Mouse (Mus musculus) right cerebral cortex, postnatal 25 days (tissue): ENCODE measurements around the gene Hsd3b2.
"Not testable (repeated sequence)": the region's sequence is repeated elsewhere in the genome, so short reads cannot be mapped to it uniquely, and the experiment has no call there.

Source experiments
- DNase-seq: peaks from one replicate; pipeline ENCODE4 v3.0.0; 2022

Gene Hsd3b2

GRCm38 (mm10) chr3:98724376-98724775, at the start of gene Hsd3b2:
Hsd3b2 (minus strand) TSS chr3:98724543.
- DNase-seq: no peak

- no peak for DNase-seq
Measured at GRCm38 (mm10) chr3:98764155-98764554, 39.8 kb upstream of the Hsd3b2 start.

- no peak for DNase-seq
Measured at GRCm38 (mm10) chr3:98756836-98757235, 32.5 kb upstream of the Hsd3b2 start.

- no peak for DNase-seq
Measured at GRCm38 (mm10) chr3:98752171-98752570, 27.8 kb upstream of the Hsd3b2 start.

- DNase-seq: not testable (repeated sequence)
Measured at GRCm38 (mm10) chr3:98741043-98741442, 16.7 kb upstream of the Hsd3b2 start.

- DNase-seq: no peak
Measured at GRCm38 (mm10) chr3:98734340-98734739, 10.0 kb upstream of the Hsd3b2 start.

GRCm38 (mm10) chr3:98733724-98734123, 9.4 kb upstream of the Hsd3b2 start:
- no peak for DNase-seq

GRCm38 (mm10) chr3:98726281-98726680, 1.9 kb upstream of the Hsd3b2 start:
- DNase-seq: no peak

- DNase-seq: no peak
Measured at GRCm38 (mm10) chr3:98720740-98721139, 3.6 kb downstream of the Hsd3b2 start.

GRCm38 (mm10) chr3:98682401-98682800, 41.9 kb downstream of the Hsd3b2 start:
- no peak for DNase-seq

GRCm38 (mm10) chr3:98680786-98681185, 43.6 kb downstream of the Hsd3b2 start:
- DNase-seq: no peak
